Mouse (Mus musculus): ENCODE data around the gene Skint7.
"Not testable (repeated sequence)": the region's sequence is repeated elsewhere in the genome, so short reads cannot be mapped to it uniquely, and the experiment has no call there.

Skint7 gene

DNA sequence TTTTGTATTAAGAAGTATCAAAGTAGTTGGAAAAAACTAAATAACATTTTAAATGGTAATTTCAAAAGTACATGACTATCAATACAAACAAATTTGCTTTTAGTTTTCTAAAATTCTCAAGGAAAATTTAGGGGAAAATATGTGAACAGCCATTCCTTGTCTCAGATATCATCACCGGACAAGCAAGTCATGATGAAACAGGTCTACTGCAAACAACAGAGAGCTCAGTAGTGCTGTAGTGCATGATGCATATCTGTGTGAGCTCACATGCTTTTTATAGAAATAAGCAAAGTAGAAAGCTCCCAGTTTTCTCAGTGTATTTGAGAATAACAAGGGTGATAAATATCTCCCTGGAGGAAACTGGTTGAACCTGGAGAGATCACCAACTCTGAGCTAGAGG is at the start of gene Skint7:
Gene Skint7 (plus strand): TSS at position 301 of the 400 bp plus-strand sequence.
- DNase-seq (ENCODE audit: low read depth) = no peak

DNA sequence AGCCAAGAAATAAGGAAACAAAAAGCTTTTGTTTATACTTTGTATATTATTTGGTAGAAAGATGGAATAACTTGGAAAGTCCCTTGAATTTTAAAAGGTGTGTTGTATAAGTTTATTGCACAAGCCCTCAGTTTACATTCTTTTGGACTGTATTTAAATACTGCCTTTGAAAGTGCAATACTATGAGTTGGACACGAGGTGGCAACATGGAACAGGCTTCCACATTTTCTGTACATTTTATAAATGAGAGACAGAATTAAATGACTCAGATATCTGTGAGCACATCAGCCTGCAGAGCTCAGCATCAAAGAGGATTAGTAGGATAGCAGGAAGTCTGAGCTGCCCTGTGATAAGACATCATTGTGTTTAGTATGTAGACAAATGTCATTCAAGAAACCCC is 11.4 kb upstream of the Skint7 start:
- no peak for DNase-seq (ENCODE audit: low read depth)

DNA sequence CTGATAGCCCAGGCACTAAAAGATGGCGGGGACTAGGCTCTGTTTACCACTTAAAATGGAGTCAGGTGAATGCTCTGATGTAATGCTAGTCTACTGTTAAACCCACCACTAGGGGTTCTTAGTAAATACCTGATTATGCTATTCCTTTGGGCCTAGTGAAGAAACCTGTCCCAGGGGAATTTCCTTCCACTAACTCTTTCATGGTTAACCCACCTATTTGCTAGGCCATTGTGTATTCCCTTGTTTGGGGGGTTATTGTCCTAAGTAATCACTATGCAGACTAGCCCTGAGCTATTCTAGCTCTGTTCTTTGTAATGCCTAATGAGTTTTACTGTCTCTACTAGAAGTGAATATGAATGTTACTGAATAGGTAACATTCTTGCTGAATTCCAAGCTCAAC is 9.5 kb upstream of the Skint7 start:
- DNase-seq (ENCODE audit: low read depth) = not testable (repeated sequence)

DNA sequence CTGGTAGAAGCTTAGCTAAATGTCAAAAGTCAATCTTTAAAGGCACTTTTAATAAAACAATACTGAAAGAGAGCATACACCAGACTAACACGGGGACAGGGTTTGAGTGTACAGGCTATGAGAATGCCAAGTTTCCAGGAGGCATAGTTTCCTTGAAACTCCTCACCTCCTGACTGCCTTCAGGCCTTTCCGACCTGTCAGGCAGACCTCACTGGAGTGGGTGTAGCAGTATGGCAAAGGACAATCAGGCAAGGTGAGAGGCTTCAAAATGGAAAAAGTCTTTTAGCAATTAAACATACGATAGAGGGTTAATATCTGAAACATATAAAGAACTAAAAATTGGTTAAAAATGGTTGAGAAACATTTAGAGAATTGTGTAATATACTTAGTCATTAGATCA is 9.1 kb upstream of the Skint7 start:
- DNase-seq (ENCODE audit: low read depth) = no peak

DNA sequence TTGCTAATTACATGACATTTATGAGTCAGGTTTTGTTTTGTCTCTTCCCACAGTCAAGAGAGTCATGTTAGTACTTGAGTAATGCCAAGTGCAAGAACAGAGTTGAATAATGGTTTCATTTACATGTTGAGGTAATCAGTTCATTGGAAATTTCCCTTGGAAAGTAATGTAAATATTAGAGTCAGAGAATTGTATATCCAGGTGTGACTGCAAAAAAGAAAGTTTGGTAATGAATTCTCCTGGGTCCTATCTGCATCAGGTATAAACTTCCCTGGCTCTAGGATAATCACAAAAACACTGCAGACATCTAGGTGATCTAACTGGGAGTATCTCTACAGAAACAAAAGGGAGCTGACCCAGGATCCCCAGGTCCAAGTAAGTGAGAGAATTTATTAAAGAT is 33.2 kb downstream of the Skint7 start, which contains the start of gene Skint1:
Gene Skint1 (plus strand): TSS at position 301 of the 400 bp plus-strand sequence.
- DNase-seq (ENCODE audit: low read depth) = no peak
